Mouse (Mus musculus) spleen, adult 2 months (tissue): ENCODE data around the gene Mfsd13b.

Source experiments
- CTCF ChIP-seq: fragments of 200-500 bp; IDR thresholded peaks from 2 replicates; pipeline ENCODE4 v1.5.1; 2011; ENCODE audit warnings: mild to moderate bottlenecking, inconsistent platforms; ENCODE audit not compliant: insufficient read depth, insufficient read length, insufficient replicate concordance; ENCODE audit errors: extremely low read depth
- POLR2A ChIP-seq: fragments of 200-500 bp; IDR thresholded peaks from 2 replicates; pipeline ENCODE4 v1.6.1; 2011; ENCODE audit warnings: low read depth, low read length, inconsistent platforms

DNA sequence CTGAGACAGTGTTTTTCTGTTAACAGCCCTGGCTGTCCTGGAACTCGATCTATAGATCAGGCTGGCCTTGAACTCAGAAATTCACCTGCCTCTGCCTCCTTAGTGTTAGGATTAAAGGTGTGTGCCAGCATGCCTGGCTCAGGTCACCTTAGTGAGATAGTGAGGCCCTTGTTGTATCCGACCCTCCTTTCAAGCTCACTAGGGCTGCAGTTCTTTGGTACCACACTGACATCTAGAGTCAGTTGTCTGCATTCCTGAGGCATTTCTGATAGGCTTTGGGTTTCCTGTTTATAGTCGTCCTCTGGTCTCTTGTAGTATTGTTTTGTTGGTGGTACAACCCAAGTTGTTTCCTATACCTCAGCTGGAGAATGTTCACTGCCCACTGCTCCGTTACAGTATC is 82.0 kb downstream of the Mfsd13b start:
- TF ChIP-seq POLR2A (no peak), CTCF (peak; percentile 32; the same call in 1 of the 2 replicates)
